In genomic region chr7:37580554-37580953, GRCm38 (mm10) we compare ENCODE assay signal across 24 mouse cellular contexts.
DNase-seq lines count a peak whose midpoint lies in the region; ATAC-seq lines count a peak whose summit lies in the region.
"Had no signal": no experiment of that assay in that cellular context is flagged by ENCODE, and none has a peak within 500 bp of the region (broad histone marks: within the 10 kb centered on the region; RNA-seq: fewer than 3 reads in every experiment).

No protein-coding gene starts in this region.

- no peaks in the 10 kb centered on the region for H3K36me3 ChIP-seq in limb, embryonic 13.5 days
- no peaks in the 10 kb centered on the region for H3K36me3 ChIP-seq in limb, embryonic 10.5 days
- H3K36me3 ChIP-seq: embryonic facial prominence, embryonic 12.5 days; heart, embryonic 13.5 days; hindbrain, embryonic 13.5 days; midbrain, embryonic 15.5 days; neural tube, embryonic 13.5 days had no signal

- peaks cover 11% of the 10 kb centered on the region for H3K4me1 ChIP-seq in limb, embryonic 13.5 days
- peaks cover 14% of the 10 kb centered on the region for H3K4me1 ChIP-seq in limb, embryonic 10.5 days
- H3K4me1 ChIP-seq: heart, embryonic 13.5 days; midbrain, embryonic 15.5 days; neural tube, embryonic 13.5 days had no signal

- H3K9ac ChIP-seq in limb, embryonic 13.5 days, result no peak overlapping the region
- H3K9ac ChIP-seq: embryonic facial prominence, embryonic 12.5 days; heart, embryonic 13.5 days; hindbrain, embryonic 13.5 days; midbrain, embryonic 15.5 days; neural tube, embryonic 13.5 days had no signal

- no peak overlapping the region for H3K4me2 ChIP-seq in limb, embryonic 13.5 days (replicated peaks)
- H3K4me2 ChIP-seq: embryonic facial prominence, embryonic 12.5 days; heart, embryonic 13.5 days; hindbrain, embryonic 13.5 days; midbrain, embryonic 15.5 days; neural tube, embryonic 13.5 days had no signal

- peak overlapping the region; percentile 10; the same call in 1 of the 2 replicates for H3K27ac ChIP-seq in limb, embryonic 13.5 days
- H3K27ac ChIP-seq in limb, embryonic 10.5 days, result no peak overlapping the region
- H3K27ac ChIP-seq: heart, embryonic 13.5 days; hindbrain, embryonic 13.5 days; midbrain, embryonic 15.5 days; neural tube, embryonic 13.5 days had no signal

- intact Hi-C loops in heart, postnatal 10 days (cut with DNase I), result no loop called here

- H3K4me3 ChIP-seq in limb, embryonic 13.5 days, result no peak overlapping the region
- H3K4me3 ChIP-seq in limb, embryonic 10.5 days, result no peak overlapping the region
- H3K4me3 ChIP-seq: embryonic facial prominence, embryonic 12.5 days; erythroblast, embryonic 14.5 days; heart, embryonic 13.5 days; hindbrain, embryonic 13.5 days; midbrain, embryonic 15.5 days; neural tube, embryonic 13.5 days had no signal

- peak; percentile 48 for DNase-seq in heart, adult 11 months
- no peak for DNase-seq in heart, postnatal 10 days
- no peak for DNase-seq in limb, embryonic 10.5 days (ENCODE audit: low spot score)
- DNase-seq in embryo, embryonic 10.5 days (ENCODE audit: low spot score), result peak; percentile 66
- DNase-seq in forelimb bud, embryonic 11.5 days (ENCODE audit: low read depth, low spot score), result peak; percentile 33
- DNase-seq in testis, postnatal 14 days (ENCODE audit: low spot score), result no peak
- no peak for DNase-seq in c-Kit-positive CD71-positive TER-119-positive erythroid progenitor cells, embryonic 14.5 days (ENCODE audit: low spot score)
- DNase-seq: adrenal gland, postnatal 10 days; gastrocnemius, postnatal 10 days; kidney, adult 18-20 months; kidney, postnatal 36 days; layer of hippocampus, adult 9-11 months; left cerebral cortex, postnatal 4 days; lung, postnatal 14 days; thymus, adult 2 months had no signal

- H3K27me3 ChIP-seq in limb, embryonic 13.5 days, result no peaks in the 10 kb centered on the region; the same call in 1 of the 2 replicates
- 0 out of 2 replicates have a peak, but pooled peaks cover 7% of the 10 kb centered on the region for H3K27me3 ChIP-seq in limb, embryonic 10.5 days (ENCODE audit: low read depth, poor library complexity, severe bottlenecking)
- H3K27me3 ChIP-seq: embryonic facial prominence, embryonic 12.5 days; heart, embryonic 13.5 days; hindbrain, embryonic 13.5 days; midbrain, embryonic 15.5 days; neural tube, embryonic 13.5 days had no signal

- 23% methylated on average over 5 of the region's 5 CpGs for WGBS in limb, embryonic 13.5 days
- WGBS in limb, embryonic 10.5 days, result 51% methylated on average over 5 of the region's 5 CpGs

- no peaks in the 10 kb centered on the region for H3K9me3 ChIP-seq in limb, embryonic 13.5 days
- H3K9me3 ChIP-seq in limb, embryonic 10.5 days (replicated peaks), result no peaks in the 10 kb centered on the region
- H3K9me3 ChIP-seq: heart, embryonic 13.5 days; hindbrain, embryonic 13.5 days; midbrain, embryonic 15.5 days; neural tube, embryonic 13.5 days had no signal

- ATAC-seq in limb, embryonic 13.5 days (ENCODE audit: low FRiP score, low read depth), result no peak
- ATAC-seq: forebrain, embryonic 14.5 days; inflammation-experienced regulatory T-cells, adult 6 months; midbrain, embryonic 15.5 days had no signal

Comparison
In these comparisons a context has a peak if more than half of its experiments do, and no peak if none do; other contexts are left out.
1. DNase-seq: peak in heart, adult 11 months (single experiment), embryo, embryonic 10.5 days (single experiment) and forelimb bud, embryonic 11.5 days (single experiment); none in heart, postnatal 10 days (0 of 2), limb, embryonic 10.5 days (single experiment), testis, postnatal 14 days (single experiment) and c-Kit-positive CD71-positive TER-119-positive erythroid progenitor cells, embryonic 14.5 days (single experiment).